In genomic region chr9:14559430-14559829, GRCm38 (mm10) we compare ENCODE assay signal across 10 mouse cellular contexts. TPM values are rescaled to one million over a fixed set of nuclear protein-coding genes. Genes with fewer than 3 reads are reported as not detected.
DNase-seq lines count a peak whose midpoint lies in the region; ATAC-seq and TF ChIP-seq lines count a peak whose summit lies in the region.
"Had no signal": no experiment of that assay in that cellular context is flagged by ENCODE, and none has a peak within 500 bp of the region (broad histone marks: within the 10 kb centered on the region; RNA-seq: fewer than 3 reads in every experiment).

No protein-coding gene starts in this region.

- no peak overlapping the region for H3K9ac ChIP-seq in forebrain, embryonic 15.5 days (replicated peaks)
- H3K9ac ChIP-seq: embryonic facial prominence, embryonic 12.5 days had no signal

- 56% methylated on average over 10 of the region's 10 CpGs for WGBS in lung, adult 2 months
- WGBS in forebrain, embryonic 15.5 days: 86% methylated on average over 10 of the region's 10 CpGs

- H3K9me3 ChIP-seq in forebrain, embryonic 15.5 days: no peaks in the 10 kb centered on the region
- H3K9me3 ChIP-seq: embryonic facial prominence, embryonic 12.5 days had no signal

- peak; percentile 19 for DNase-seq in lung, adult 2 months
- no peak for DNase-seq in lung, postnatal 14 days
- peak; percentile 30 to 37 for DNase-seq in kidney, postnatal 36 days
- DNase-seq in right cerebral cortex, postnatal 36 days (ENCODE audit: low spot score in 2 of 2): peak; percentile 56 to 69
- DNase-seq in cerebellum, postnatal 36 days: no peak
- no peak for DNase-seq in cerebellum, adult 18-20 months

- TF ChIP-seq POLR2A in lung, adult 2 months (IDR thresholded peaks at IDR 0.05; ENCODE audit: borderline replicate concordance, extremely low read depth, low read depth, low read length): no peak

- TF ChIP-seq CTCF in lung, adult 2 months (IDR thresholded peaks at IDR 0.05; ENCODE audit: insufficient read depth, low read length): no peak

- peaks cover 45% of the 10 kb centered on the region for H3K36me3 ChIP-seq in forebrain, embryonic 15.5 days

- no peak overlapping the region for H3K4me3 ChIP-seq in lung, adult 2 months (replicated peaks; ENCODE audit: extremely low read depth, low read depth, low read length)
- H3K4me3 ChIP-seq in forebrain, embryonic 15.5 days: no peak overlapping the region
- H3K4me3 ChIP-seq: embryonic facial prominence, embryonic 12.5 days had no signal

- no peak overlapping the region for H3K27ac ChIP-seq in forebrain, embryonic 15.5 days (replicated peaks)
- H3K27ac ChIP-seq: embryonic facial prominence, embryonic 12.5 days had no signal

- no peaks in the 10 kb centered on the region for H3K27me3 ChIP-seq in forebrain, embryonic 15.5 days
- H3K27me3 ChIP-seq: embryonic facial prominence, embryonic 12.5 days had no signal

- no peak overlapping the region for H3K4me2 ChIP-seq in forebrain, embryonic 15.5 days (replicated peaks)
- H3K4me2 ChIP-seq: embryonic facial prominence, embryonic 12.5 days had no signal

- H3K4me1 ChIP-seq in lung, adult 2 months (ENCODE audit: control insufficient read depth, insufficient read depth, low read length): no peaks in the 10 kb centered on the region
- H3K4me1 ChIP-seq in forebrain, embryonic 15.5 days: no peaks in the 10 kb centered on the region
- H3K4me1 ChIP-seq: embryonic facial prominence, embryonic 12.5 days had no signal

- peak; percentile 85 for ATAC-seq in common myeloid progenitor, adult 5-6 weeks (replicated peaks; ENCODE audit: low read depth, poor library complexity, severe bottlenecking)
- ATAC-seq in forebrain, embryonic 15.5 days (replicated peaks): no peak

RNA-seq across cellular contexts. Expression of gene Cwc15, which starts 59.0 kb away (rescaled TPM):
- polyA plus RNA-seq in lung, adult 2 months (2012; rRNA removed): 7.9 and 12.5 TPM in 2 replicates
- 260 and 293 TPM in 2 replicates for total RNA-seq in common myeloid progenitor, adult 5-6 weeks (2017)
- polyA plus RNA-seq in forebrain, embryonic 15.5 days (2015; fragmentation: Nextera tagmentation; extraction: Ambion mirVana): 163 and 170 TPM in 2 replicates

RNA-seq across cellular contexts. Expression of gene Kdm4d, which starts 59.1 kb away (rescaled TPM):
- polyA plus RNA-seq in lung, adult 2 months (2012; rRNA removed): 0.12 and 0.21 TPM in 2 replicates
- 0.69 TPM in 1 of 2 replicates, not detected in the other for total RNA-seq in common myeloid progenitor, adult 5-6 weeks (2017)
- polyA plus RNA-seq in forebrain, embryonic 15.5 days (2015; fragmentation: Nextera tagmentation; extraction: Ambion mirVana): 0.45 and 0.52 TPM in 2 replicates
- polyA plus RNA-seq: limb, embryonic 11.5 days had no signal

Comparison
In these comparisons a context has a peak if more than half of its experiments do, and no peak if none do; other contexts are left out.
1. DNase-seq: peak in lung, adult 2 months (single experiment), kidney, postnatal 36 days (2 of 2) and right cerebral cortex, postnatal 36 days (2 of 2); none in lung, postnatal 14 days (single experiment), cerebellum, postnatal 36 days (0 of 2) and cerebellum, adult 18-20 months (0 of 2).
2. RNA of gene Cwc15, which starts 59.0 kb away (polyA plus RNA-seq): 163 to 170 TPM in forebrain, embryonic 15.5 days; 7.9 to 12.5 TPM in lung, adult 2 months; every median in the first group is over 10 times any median in the second.